Mouse (Mus musculus) ovary, postnatal 36 days (tissue): ENCODE measurements around the gene Ralbp1.

ENCODE experiments used
- DNase-seq: peaks from one replicate; pipeline ENCODE4 v3.0.0; 2022; ENCODE audit warnings: low spot score, mixed read lengths

Gene Ralbp1

DNA sequence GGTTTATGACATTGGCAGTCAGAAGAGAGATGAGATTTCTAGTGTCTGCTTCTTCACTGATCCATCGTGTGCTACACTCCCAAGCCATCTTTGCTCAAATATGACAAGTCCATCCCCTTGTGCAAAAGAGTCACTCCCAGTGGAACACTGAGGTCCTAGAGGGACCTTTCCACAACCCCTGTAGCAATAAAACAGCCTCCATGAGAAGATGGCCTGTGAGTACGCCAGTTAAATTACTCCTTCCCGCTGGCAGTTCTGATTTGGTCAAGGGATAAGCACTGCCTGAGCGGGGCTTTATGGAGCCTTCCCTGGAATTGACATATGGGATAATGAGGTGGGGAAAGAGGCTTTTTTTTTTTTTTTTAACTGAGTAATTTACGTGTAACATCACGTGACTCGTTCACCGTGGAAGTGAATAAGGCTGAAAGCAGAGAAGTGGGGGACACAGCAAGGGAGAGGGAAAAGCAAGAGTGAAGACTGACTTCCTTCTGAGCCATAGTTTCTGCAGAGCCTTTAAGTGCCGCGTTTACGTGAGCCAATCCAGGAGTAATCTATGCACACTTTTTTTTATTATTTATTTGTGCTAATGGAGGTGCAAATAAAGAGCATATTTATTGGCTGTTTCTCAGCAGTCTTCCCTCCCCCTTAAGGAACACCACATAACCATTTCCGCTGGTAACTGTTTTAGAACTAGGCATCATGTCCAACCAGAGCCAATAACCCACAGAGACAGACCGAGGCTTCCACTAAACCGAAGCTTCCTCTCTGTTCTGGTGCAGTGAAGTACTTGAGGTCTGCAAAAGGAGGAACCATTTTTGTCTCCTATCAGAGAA, at the start of gene Ralbp1:
Gene Ralbp1, minus strand, starts transcription at position 102 of the 833 bp plus-strand sequence.
- no peak for DNase-seq

DNA sequence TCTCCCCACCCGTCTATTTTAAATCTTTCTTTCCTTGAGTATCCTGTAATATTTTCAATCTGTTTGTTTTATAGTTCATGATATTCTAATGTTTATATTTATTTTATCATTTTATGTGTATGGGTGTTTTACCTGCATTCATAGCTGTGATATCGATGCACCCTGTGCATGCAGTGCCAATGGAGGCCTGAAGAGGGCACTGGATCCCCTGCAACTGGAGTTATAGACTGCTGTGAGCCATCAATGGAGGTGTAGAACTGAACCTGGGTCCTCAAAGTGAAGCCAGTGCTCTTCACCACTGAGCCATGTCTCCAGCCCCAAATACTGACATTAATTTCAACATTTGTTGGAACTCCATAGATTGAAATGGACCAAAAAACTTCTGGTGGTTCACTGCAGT, 48.1 kb upstream of the Ralbp1 start:
- DNase-seq = no peak

DNA sequence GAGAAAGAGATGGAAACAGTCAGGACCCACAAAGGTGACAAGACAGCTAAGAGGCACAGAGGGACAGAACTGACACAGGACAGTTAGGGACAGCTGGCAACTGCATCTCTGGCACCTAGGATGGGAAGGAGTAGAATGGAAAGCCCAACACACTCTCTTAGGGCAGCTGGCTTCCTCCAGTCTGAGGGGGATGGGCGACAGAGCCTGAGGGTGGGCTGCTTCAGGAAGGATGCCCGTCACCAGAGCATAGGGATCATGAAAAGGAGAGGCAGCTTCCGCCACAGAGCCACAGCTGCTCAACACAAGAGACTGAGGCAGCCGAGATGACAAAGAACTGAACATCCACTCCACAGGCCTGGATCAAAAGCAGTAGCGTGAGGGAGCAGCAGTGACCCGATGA, 45.9 kb upstream of the Ralbp1 start:
- DNase-seq = no peak

DNA sequence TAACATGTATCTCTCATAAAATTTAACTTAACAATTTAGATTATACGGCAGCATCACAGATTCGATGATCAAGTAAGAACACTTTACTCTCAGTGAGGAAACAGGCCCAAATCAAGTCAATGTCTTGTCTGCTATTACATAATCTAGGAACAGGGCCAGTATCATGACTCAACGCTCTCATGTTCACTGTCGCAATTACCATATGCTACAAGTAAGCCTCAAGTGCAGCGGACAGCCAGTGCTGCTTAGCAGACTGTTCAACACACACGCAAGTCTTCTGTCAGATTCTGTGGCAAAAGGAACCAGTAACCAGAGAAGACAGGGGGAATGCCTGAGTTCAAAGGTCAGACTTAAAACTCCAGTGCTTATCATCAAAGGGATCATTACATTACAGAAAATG, 45.4 kb upstream of the Ralbp1 start:
- DNase-seq = no peak

DNA sequence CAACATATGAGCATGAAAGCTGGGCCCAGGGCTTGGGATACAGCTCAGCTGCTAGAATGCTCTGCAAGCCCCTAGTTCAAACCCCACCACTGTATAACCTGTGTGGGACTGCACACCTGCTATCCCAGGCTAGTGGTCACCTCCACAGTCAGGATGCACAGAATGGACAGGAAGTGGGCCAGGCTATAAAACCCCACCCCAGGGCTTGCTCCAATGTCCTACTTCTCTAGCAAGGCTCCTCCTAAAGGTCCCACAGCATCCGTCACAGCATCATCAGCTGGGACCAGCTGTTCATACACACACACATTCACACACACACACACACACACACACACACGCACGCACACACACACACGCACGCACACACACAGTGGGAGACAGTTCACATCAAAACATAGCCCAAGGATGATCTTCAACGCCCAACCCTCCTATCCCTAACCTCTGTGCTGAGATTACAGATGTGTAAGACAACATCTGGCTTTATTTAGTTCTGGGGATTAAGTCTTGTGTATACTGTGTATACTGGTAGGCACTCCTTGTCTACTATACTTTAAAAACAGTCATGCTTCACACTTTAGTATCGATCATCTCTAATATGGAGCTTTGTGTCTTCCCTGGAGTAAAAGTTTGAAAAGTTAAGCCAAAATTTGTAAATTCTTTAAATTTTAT, 44.7 kb upstream of the Ralbp1 start:
- DNase-seq = no peak

DNA sequence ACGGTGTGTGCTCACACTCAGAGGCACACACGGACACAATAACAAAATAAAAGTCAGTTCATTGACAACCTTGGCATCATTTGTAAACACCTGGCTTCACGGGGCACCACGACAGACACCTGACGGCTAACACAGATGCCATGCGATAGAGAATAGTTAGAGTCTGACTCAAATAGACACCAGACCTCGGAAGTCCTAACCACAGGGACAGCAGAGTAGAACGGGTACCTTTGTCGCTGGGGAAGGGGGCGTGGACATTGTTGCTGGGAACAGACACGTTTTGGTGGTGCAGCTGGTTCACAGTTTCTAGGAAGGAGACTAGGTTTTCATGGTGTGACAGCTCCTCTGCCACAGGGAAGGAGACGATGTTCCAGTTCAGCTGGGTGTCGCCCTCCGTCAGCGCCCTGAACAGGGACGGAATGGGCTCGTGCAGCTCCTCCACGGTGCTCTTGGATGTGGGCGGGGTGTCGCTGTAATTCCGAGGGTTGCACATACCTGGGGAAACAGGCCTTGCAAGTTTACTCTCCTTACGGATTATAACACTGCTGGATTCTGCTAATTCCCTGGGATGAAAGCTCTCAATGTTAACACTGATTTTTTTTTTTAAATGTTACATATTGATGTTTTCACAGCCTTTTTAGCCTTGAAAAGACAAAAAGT, 43.9 kb upstream of the Ralbp1 start:
- no peak for DNase-seq

DNA sequence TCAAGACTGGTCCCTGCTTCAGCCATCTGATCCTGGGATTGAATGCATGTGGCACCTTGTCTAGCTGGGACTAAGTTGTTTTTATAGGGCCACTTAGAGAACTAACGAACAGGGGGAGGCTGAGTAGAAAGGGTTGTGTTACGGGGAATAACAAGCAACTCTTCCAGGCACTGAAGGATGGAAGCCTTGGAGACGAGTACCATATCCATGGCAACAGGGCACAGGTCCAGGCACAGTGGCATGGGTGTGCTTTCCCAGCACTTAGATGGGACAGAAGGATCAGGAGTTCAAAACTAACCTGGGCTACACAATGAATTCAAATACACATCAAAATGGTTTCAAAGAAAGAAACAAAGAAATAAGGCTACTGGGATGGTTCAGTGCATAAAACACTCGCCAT, 41.5 kb upstream of the Ralbp1 start:
- DNase-seq = no peak

DNA sequence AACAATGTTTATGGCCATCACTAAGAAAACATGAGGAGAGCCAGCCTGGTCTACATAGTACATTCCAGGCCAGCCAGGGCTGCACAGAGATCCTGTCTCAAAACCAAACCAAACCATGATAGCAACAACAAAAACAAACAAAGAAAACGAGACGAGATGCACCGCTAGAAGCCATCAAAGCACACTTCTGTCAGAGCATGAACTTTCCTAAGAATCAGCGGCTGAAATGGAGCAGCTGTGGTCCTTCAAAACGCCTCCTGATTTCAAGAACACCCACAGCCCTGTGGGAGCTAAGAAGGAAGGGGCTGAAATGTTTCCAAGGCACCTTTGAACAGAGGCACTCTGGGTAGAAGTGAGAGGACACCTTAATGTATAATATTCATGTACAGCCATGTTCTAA, 38.6 kb upstream of the Ralbp1 start:
- DNase-seq = no peak

DNA sequence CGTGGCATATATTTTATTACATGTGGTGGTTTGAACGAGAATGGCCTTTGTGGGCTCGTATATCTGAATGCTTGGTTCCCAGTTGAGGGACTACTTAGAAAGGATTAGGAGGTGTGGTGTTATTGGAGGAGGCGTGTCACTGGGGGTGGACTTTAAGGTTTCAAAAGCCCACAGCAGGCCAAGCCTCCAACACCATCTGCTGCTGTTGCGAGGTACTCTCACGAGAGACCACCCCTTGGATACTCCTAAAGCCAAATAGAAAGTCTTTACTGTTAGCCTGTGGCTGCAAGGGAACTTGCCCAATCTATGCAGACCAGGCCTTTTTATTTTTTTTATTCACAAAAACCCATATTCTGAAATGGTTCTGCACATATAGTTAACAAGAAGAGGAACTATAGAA, 36.4 kb upstream of the Ralbp1 start:
- DNase-seq = no peak

DNA sequence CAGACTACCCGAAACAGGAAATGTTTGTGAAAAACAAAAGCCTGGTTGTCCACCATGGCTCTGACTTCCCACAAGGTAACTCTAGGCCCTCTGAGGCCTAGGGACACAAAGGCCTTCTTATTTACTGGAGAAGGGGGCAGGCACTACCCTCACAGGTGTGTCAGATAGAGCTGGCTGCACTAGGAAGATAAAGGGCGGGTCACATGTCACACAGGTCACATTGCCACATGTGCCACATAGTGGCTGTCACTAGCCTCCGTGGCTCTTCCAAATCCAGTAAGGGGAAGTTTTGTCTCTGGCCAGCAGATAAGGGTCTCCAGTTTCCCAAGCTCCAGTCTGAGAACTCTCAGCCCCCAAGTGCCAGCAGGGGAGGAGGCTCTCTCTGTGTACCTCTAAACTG, 33.6 kb upstream of the Ralbp1 start:
- DNase-seq = no peak

DNA sequence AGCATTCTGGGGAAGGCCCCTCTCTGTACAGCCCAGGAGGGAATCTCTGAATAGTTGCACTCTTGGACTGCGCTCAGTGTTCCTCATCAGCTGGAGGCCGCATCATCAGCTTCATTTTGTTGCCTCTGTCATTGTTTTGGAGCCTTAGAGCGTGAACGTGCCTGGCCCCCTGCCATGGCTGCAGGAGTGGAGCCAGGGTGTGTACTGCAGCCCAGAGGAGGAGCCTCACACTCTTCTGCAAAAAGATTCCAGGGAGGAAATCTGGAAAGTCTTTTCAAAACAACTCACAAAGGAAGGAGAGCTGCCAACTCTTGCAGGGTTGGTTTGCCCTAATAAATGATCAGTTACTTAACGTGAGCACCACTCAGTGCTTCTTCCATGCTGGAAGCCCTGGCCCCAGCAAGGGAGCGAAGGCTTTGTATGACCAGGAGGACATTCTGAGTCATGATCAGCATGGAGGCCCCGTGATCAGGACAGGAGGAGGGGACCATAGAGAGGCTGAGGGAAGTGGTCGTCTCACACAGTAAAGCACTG, 30.6 kb upstream of the Ralbp1 start:
- peak; percentile 85 for DNase-seq

DNA sequence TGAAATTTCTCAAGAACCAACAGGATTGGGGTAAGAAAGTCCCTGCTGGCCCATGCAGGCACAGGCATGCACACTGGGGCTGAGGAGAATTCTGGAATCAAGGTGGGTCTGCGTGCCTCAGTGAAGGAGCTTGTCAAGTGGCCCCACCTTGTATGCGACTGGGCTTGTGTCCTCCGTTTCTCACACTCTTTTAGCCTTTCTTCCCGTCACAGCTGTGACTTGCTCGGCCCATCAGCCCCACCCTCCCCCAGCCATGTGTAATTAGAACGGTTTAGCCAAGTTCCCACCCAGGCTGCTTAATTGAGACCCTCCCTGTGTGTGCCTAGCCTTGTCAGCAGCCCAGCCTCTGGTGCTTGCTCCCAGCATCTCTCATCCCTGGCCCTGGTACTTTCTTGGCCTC, 28.5 kb upstream of the Ralbp1 start:
- DNase-seq = no peak

DNA sequence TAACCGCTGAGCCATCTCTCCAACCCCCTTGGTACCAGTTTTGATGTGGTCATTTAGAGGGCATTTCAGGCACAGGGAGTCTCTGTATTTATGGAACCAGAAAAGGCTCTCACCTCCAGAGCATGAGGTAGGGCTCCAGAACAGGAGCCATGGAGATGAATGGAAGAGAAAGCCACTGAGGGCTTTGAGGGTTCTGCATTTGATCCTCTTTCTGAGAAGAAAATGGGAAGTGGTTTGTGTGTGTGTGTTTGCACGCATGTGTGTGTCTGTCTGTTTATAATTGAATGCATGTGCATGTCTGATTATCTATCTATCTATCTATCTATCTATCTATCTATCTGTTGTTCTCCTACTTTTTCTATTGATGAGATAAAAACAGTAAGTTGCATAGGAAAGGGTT, 26.6 kb upstream of the Ralbp1 start:
- DNase-seq = no peak

DNA sequence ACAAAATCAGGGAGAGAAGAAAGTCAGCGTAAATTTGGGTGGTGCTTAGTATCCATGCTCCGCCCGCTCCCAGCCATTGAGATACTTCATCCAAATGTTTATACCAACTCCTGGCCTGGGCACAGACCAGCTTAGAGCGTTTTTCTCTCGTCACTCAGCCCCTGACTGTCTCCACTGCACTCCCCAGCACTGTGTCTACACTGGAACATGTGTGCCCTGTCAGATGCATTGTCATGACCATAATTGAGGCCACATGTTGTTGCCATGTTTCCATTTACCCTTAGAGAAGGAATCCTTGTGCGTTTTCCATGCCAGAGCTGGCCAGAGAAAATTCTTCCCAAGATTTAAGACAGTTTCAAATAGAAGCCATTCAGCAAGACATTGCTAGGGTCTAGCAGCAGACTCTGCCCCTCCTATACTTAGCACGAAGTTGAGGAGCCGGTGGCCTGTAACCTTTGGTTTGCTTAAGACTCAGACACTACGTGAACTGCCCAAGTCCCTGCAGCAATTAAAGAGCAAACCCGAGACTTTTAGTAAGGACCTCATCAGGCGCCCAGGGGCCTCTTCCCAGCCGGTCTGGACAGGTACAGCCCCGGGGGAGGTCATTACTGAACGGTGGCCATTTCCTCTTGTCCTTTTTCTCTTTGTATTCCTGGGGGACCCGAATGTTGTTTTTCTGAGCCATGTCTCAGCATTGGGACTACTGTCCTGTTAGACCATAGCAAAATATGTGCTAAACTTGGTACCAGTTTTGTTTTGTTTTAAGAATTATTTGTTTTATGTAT, 25.9 kb upstream of the Ralbp1 start:
- no peak for DNase-seq

DNA sequence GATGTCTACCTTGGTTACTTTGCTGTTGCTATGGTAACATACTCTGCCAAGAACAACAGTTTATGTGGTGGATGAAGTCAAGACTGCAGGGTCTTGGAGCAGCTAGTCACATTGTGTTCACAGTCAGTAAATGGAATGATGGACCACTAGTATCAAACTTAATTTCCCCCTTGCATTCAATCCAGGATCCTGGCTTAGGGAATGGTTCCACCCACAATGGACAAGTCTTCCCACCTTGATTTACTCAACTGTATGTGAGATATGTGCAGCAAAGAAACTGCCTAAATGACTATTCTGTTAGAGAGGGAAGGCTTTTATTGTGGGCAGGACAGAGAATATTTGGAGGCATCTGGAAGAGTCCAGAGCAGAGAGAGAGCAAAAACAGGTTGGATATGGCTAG, 22.7 kb upstream of the Ralbp1 start:
- DNase-seq = no peak

DNA sequence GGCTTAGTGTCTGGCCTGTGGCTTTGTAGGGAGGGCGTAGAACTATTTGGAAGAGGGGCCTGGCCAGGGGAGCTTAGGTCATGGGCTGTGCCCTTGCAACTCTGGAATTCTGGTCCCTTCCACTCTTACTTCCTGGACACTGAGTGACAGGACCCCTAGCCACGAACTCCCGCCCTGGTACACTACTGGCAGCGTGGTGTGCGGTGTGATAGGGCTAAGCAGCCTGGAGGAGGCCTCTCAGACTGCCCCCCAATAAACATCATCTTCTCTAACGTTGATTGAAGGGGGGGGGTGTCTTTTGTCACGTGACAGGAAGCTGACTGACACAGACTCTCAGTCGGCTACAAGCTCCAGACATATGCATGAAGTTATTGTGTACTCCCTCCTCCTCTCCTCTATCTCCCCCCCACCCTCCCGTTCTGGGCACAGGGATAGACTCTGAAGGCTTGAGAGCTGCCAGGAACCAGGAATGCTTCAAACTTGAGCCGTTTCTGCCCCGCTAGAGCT, 21.4 kb upstream of the Ralbp1 start:
- no peak for DNase-seq

DNA sequence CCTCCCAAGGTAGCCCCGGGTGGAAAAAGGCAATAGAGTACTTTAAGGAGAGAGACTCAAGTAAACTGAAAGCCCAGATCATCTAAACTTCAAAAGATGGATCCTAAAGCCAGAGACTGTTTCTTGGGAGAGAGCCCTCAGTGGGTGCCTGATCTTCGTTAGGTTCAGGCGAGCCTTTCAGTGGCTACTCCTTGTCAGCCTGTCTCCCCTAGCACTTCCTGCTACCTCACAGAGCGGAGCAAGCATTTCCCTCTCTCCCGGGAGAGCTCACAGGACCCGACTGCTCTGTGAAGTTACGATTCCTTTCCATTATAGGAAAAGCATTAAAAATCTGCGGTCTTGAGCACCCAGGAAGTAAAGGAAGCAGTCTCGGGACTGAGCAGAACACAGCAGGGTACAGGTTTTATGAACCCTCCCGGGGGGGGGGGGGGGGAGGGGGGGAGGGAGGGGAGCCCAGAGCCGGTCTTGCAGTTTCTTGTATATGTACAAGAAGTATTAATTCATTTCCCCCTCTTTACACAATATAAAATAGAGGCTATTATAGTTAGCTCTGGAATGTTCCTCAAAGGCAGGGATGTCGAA, 20.8 kb upstream of the Ralbp1 start:
- no peak for DNase-seq

DNA sequence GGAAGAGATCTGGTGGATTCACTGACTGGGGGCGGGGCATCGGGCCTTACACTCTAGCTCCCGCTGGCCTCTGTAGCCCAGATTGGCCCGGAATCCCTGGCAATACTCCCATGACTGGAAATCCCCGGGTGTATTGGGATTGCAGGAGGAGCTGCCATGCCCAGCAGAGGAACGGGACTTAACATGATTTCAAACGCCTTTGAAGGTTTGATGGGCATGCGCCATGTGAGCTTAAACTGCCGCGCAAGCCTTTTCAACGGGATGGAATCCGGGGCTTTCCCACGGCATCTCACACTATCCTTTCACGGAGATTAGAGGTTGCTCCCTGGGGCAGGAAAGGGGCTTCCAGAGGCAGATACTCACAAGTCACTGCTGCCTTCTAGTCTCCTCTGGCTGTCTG, 19.6 kb upstream of the Ralbp1 start:
- no peak for DNase-seq

DNA sequence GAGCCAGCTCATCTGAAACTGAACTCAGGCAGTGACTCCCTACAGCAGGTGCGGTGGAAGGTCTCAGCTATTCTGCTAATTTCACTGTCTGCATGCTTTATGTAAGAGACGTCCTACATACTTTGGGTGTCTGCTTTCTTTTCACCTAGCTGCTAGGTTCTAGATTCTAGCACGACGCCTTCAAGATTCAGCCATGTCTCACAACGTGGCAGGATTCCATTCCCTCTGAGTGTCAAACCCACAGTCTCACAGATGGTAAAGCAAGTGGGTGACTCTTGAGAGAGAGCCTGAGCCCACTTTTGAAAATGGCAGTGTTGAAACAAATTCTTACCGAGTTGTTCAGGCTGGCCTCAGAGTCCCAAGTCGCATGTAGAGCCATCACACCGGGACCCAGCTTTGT, 18.2 kb upstream of the Ralbp1 start:
- no peak for DNase-seq

DNA sequence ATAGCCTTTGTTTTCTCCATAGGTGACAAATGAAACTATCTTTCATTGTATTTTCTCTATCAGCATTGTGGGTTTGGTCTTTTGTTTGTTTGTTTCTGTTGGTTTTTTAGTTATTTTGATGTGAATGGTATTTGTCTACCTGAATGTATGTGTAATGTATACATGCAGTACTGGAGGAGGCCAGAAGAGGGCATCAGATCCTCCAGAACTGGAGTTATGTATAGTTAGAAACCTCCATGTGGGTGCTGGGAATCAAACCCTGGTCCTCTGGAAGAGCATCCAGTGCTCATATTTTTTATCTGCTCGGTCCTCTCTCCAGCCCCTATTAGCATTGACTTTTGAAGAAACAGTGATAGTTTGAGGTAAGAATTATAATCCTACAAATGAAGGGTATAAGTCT, 17.4 kb upstream of the Ralbp1 start:
- no peak for DNase-seq

DNA sequence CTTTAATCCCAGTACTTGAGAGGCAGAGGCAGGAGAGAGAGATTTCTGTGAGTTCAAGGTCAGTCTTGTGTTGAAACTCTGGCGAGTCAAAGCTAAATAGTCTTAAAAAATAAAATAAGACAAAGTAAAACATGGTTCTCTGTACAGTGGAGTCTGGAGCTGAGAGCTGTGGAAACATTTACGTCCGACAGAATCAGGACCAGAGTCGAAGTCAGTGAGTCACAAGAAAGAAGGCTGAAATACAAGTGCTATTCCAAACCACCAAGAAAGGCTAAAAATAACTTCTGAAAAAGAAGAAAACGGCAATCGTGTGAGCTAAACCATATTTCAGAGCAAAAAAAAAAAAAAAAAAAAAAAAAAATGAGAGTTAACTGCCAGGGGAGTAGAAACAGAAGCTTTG, 16.7 kb upstream of the Ralbp1 start:
- no peak for DNase-seq

DNA sequence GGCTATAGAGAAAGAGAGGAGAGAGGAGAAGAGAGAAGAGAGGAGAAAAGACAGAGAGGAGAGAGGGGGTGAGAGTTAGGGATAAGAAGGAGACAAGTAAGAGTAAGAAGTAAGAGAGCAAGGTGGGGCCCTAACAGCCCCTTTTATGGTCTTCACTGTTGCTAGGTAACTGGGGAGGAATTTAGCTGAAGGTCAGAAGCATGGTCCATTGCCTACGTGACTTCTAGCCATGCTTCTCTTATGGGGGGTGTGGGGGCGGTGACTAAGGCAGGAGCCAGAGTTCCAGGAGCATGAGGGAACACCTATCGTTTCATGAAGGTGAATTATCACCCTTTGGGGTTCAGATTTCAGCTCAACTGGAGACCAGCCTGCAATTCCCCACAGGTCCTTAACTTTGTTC, 10.4 kb upstream of the Ralbp1 start:
- DNase-seq = no peak
